Mouse (Mus musculus) megakaryocyte, embryonic 14.5 days (primary cell): Measurements from ENCODE around the gene Tmem140. TPM values are rescaled to one million over a fixed set of nuclear protein-coding genes. Genes with fewer than 3 reads are reported as not detected.
A peak's percentile ranks its signal among the peaks of the same experiment; 100 is the strongest.

Experiments
- H3K27me3 ChIP-seq: replicated peaks from 2 replicates; pipeline ENCODE3; 2012; ENCODE audit warnings: inconsistent platforms
- H3K36me3 ChIP-seq: replicated peaks from 2 replicates; pipeline ENCODE3; 2012; ENCODE audit warnings: low read length, inconsistent platforms, mixed read lengths
- H3K4me1 ChIP-seq: 2 replicates; pipeline ENCODE4 v1.6.1; 2012; ENCODE audit warnings: inconsistent platforms
- H3K4me3 ChIP-seq: replicated peaks from 2 replicates; pipeline ENCODE3; 2012; ENCODE audit warnings: moderate library complexity, mild to moderate bottlenecking, inconsistent platforms
- H3K9me3 ChIP-seq: 2 replicates; pipeline ENCODE4 v1.6.1; 2012; ENCODE audit warnings: inconsistent platforms
- FLI1 ChIP-seq: IDR thresholded peaks from 2 replicates; pipeline ENCODE4 v1.6.1; 2012; ENCODE audit warnings: low read length, inconsistent platforms, mixed read lengths
- GATA1 ChIP-seq: IDR thresholded peaks from 3 replicates; pipeline ENCODE4 v1.6.1; 2012; ENCODE audit warnings: mixed read lengths, low read length, inconsistent platforms, borderline replicate concordance
- polyA plus RNA-seq: library from polyadenylated mRNA; stranded (reverse); fragments of >175 nt; gene quantifications from 2 replicates; pipeline ENCODE4 v1.2.3, GENCODE M21; 2012; ENCODE audit warnings: low replicate concordance; ENCODE audit not compliant: insufficient read depth

Gene Tmem140
- polyA plus RNA-seq, 1 experiment, result 11.5 TPM

- Histone ChIP-seq H3K27me3 (no peaks in the 10 kb centered on the region), H3K36me3 (peaks cover 83% of the 10 kb centered on the region), H3K9me3 (no peaks in the 10 kb centered on the region), H3K4me1 (peaks cover 93% of the 10 kb centered on the region), H3K4me3 (no peak overlapping the region)
- TF ChIP-seq GATA1 (no peak), FLI1 (no peak)
Observed at GRCm38 (mm10) chr6:34906125-34906524, 43.2 kb downstream of the Tmem140 start.

DNA sequence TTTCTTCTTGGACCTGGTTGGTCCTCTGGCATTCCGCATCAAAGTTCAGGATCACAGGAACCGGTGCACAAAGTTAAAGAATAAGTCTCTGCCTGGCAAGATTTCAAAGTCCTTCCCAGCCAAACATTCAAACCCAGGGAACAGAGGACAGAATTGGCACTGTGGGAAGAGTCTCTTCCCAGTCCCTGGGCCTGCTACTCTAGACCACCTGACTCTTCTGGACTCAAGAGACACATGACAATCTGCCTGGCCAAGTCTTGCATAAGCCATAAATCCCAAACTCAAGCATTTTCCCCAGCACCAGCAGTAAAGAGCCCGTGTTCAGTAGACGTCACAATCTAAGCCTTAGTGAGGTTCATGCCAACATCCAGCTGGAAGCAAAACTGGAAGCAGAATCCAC lies 43.7 kb downstream of the Tmem140 start:
- H3K4me1 ChIP-seq, result peaks cover 92% of the 10 kb centered on the region
- H3K36me3 ChIP-seq, result peaks cover 78% of the 10 kb centered on the region
- H3K9me3 ChIP-seq, result no peaks in the 10 kb centered on the region
- TF ChIP-seq FLI1 (no peak), GATA1 (no peak)
- no peak overlapping the region for H3K4me3 ChIP-seq
- no peaks in the 10 kb centered on the region for H3K27me3 ChIP-seq

DNA sequence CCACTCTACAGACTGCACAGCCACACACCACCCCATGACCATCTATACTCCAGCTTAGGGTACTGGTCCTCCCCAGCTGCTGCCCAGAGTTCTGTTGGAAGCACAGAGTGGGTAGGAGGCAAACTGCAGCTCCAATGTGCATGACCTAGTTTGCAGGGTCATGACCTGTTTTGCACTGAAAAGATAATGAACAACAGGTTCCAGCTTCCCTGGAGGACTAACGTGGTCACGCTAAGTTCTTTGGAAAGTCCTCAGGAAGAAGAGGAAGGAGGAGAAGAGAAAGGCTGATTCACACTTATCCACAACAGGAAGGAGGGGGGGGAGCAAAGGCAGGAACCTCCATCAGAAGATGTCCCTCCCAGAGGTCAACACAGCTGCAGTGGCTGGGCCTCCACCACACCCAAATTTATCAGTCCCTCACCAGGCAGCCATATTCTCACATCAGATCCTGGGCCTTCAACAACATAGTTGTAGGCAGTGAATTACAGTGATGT lies 44.2 kb downstream of the Tmem140 start:
- Histone ChIP-seq H3K4me3 (peak overlapping the region; percentile 83), H3K9me3 (no peaks in the 10 kb centered on the region), H3K36me3 (peaks cover 73% of the 10 kb centered on the region), H3K27me3 (no peaks in the 10 kb centered on the region), H3K4me1 (peaks cover 88% of the 10 kb centered on the region)
- TF ChIP-seq FLI1, result no peak
- TF ChIP-seq GATA1, result no peak

DNA sequence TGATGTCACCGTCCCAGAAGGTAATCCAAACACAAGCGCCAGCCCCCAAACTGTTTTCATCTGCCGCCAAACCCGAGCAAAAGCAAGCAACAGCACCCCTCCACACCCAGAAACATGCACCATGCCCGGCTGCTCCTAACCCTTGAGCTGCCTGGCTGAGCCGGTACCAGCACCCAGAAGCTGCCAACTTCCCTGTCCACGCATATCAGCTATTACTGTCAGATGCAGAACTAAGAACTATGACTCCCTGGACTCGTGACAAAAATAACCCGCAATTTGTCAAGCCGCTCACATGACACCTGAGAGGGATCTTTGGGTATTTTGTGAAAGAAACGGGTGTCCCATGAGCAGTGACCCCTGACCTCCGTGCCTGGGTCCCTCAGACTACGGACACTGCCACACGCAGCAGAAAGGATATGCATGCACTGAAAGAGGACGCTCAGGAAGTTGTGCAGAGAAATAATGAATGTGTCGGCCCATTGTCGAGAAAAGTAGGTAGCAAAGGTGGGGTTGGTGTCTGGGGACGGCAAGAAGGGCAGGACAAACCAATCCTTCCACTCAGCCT lies 44.8 kb downstream of the Tmem140 start:
- H3K36me3 ChIP-seq, result peaks cover 67% of the 10 kb centered on the region
- H3K4me3 ChIP-seq, result peak overlapping the region; percentile 77
- no peaks in the 10 kb centered on the region for H3K9me3 ChIP-seq
- TF ChIP-seq FLI1 (no peak), GATA1 (no peak)
- H3K4me1 ChIP-seq, result peaks cover 82% of the 10 kb centered on the region
- no peaks in the 10 kb centered on the region for H3K27me3 ChIP-seq

DNA sequence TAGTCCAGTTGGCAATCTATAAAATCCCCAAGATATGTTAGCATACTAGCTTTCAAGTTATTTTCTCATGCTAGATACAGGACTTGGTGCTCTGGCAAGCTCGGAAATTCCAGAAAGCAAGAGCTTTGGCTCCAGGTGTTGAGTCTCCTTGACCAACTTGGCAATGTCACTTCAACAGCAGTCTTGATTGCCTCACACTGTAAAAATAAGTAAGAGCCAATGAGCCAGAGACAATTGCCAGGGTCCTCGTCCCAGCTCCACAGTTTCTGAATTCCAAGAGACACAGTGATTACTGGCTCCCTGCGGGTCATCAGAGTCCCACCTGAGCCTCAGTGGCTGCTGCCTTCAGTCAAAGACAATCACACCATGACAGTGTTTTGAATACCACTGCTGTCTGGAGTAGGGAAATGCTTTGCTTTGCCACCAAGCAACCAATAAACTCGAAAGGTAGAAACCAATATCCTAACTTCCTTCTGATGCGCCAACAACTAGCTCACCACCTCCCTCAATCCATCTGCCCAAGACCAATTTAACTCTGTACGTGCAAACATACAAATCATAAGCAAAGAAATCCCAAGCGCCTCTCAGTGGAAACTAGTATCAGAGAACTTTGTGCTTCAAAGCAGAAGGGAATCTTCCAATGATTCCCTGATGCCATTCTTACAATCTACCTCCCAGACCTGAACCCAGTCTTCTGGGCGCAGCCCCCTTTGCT lies 46.8 kb downstream of the Tmem140 start:
- TF ChIP-seq GATA1, result no peak
- no peak for TF ChIP-seq FLI1
- H3K4me3 ChIP-seq, result peak overlapping the region; percentile 99
- peaks cover 74% of the 10 kb centered on the region for H3K4me1 ChIP-seq
- peaks cover 46% of the 10 kb centered on the region for H3K36me3 ChIP-seq
- no peaks in the 10 kb centered on the region for H3K27me3 ChIP-seq
- H3K9me3 ChIP-seq, result no peaks in the 10 kb centered on the region

GRCm38 (mm10) chr6:34910371-34911219 lies 47.6 kb downstream of the Tmem140 start, which contains the start of gene Wdr91:
Gene Wdr91 (minus strand): TSS chr6:34910876.
- H3K9me3 ChIP-seq, result no peaks in the 10 kb centered on the region
- H3K36me3 ChIP-seq, result peaks cover 38% of the 10 kb centered on the region
- H3K4me3 ChIP-seq, result peak within 1 kb of the TSS; percentile 99
- no peaks in the 10 kb centered on the region for H3K27me3 ChIP-seq
- H3K4me1 ChIP-seq, result peaks cover 70% of the 10 kb centered on the region
- TF ChIP-seq GATA1 (no peak), FLI1 (no peak)

DNA sequence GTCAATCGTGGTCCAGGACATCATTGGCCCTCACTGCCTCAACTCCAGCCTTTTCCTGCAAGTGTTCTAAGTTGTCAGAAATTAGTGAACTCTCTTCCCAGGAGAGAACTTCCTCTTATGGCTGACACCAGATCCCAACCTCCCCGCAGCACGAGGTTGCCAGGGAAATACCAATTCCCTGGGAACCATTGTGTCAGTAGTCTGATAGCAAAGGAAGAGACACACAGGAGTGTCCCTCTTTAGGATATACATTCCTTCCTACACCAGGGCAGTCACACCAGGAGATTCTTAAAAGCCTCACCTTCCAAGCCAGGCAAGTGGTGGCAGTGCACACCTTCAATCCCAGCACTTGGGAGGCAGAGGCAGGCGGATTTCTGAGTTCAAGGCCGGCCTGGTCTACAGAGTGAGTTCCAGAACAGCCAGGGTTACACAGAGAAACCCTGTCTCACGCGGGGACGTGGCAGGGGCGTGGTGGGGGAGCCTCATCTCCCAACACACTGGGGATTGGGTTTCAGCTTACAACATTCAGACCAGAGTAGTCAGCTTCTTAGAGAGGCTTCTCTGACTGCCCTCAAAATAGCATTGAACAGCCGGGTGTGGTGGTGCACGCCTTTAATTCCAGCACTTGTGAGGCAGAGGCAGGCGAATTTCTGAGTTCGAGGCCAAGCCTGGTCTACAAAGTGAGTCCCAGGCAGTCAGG lies 50.5 kb downstream of the Tmem140 start:
- Histone ChIP-seq H3K27me3 (no peaks in the 10 kb centered on the region), H3K9me3 (no peaks in the 10 kb centered on the region), H3K36me3 (peaks cover 10% of the 10 kb centered on the region), H3K4me1 (peaks cover 59% of the 10 kb centered on the region), H3K4me3 (no peak overlapping the region)
- TF ChIP-seq FLI1, result no peak
- no peak for TF ChIP-seq GATA1

GRCm38 (mm10) chr6:34914462-34914861 lies 51.5 kb downstream of the Tmem140 start:
- TF ChIP-seq FLI1 (no peak), GATA1 (no peak)
- no peak overlapping the region for H3K4me3 ChIP-seq
- peaks cover 1% of the 10 kb centered on the region for H3K36me3 ChIP-seq
- H3K9me3 ChIP-seq, result no peaks in the 10 kb centered on the region
- peaks cover 1% of the 10 kb centered on the region for H3K27me3 ChIP-seq
- H3K4me1 ChIP-seq, result peaks cover 53% of the 10 kb centered on the region

DNA sequence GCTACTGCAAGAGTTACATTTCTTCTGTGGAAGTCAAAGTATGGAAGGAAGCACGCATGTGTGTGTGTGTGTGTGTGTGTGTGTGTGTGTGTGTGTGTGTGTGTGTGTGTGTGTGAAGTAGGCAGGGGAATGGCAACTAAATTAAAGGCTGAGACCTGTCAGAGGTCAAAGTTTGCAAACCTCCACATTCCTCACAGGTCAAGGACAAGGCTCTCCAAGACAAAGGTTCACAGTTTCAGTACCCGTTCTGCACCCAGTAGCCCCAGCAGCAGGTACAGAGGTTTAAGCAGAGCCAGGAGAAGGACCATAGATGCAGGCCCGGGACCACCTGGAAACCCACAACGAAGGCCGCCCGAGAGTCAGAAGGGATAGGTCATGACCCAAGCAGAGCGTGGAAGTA lies 56.2 kb downstream of the Tmem140 start:
- H3K9me3 ChIP-seq, result no peaks in the 10 kb centered on the region
- peaks cover 30% of the 10 kb centered on the region for H3K4me1 ChIP-seq
- H3K36me3 ChIP-seq, result no peaks in the 10 kb centered on the region
- peaks cover 6% of the 10 kb centered on the region for H3K27me3 ChIP-seq
- TF ChIP-seq FLI1 (no peak), GATA1 (no peak)
- H3K4me3 ChIP-seq, result no peak overlapping the region
